ENCODE assay signal across 8 mouse cellular contexts in genomic region chr12:36155141-36155641, GRCm38 (mm10). TPM values are rescaled to one million over a fixed set of nuclear protein-coding genes. Genes with fewer than 3 reads are reported as not detected.
DNase-seq lines count a peak whose midpoint lies in the region; ATAC-seq and TF ChIP-seq lines count a peak whose summit lies in the region.

No protein-coding gene starts in this region.

- no peak for TF ChIP-seq CTCF in small intestine, adult 2 months (IDR thresholded peaks at IDR 0.05; ENCODE audit: extremely low read depth, insufficient read length, insufficient replicate concordance, low read depth, low read length)

- in situ Hi-C loops in ES-E14 (cut with MboI; ENCODE audit: low sequenced_read_pairs in 2 of 2, unreplicated experiment in 2 of 2) = no loop called here

- no peak for ATAC-seq in embryonic facial prominence, embryonic 11.5 days (replicated peaks; ENCODE audit: insufficient number of reproducible peaks, low FRiP score, low TSS enrichment, low read depth)
- ATAC-seq in hindbrain, embryonic 11.5 days (ENCODE audit: low FRiP score) = no peak

- peak overlapping the region; percentile 74 to 98 for H3K4me3 ChIP-seq in ES-E14 (ENCODE audit: insufficient read depth in 1 of 2, low read depth in 1 of 2, low read length in 2 of 2, poor library complexity in 1 of 2, severe bottlenecking in 1 of 2)
- H3K4me3 ChIP-seq in embryonic facial prominence, embryonic 11.5 days (ENCODE audit: low read depth, low read length) = peak overlapping the region; percentile 79
- H3K4me3 ChIP-seq in hindbrain, embryonic 11.5 days (ENCODE audit: low read depth, low read length) = peak overlapping the region; percentile 94
- peak overlapping the region; percentile 44 for H3K4me3 ChIP-seq in small intestine, adult 2 months (ENCODE audit: low read depth, low read length)

- no peak overlapping the region for H3K27ac ChIP-seq in ES-E14 (ENCODE audit: insufficient read depth, low read depth, low read length, poor library complexity, severe bottlenecking)
- no peak overlapping the region for H3K27ac ChIP-seq in embryonic facial prominence, embryonic 11.5 days (replicated peaks; ENCODE audit: low read depth, low read length)
- no peak overlapping the region for H3K27ac ChIP-seq in hindbrain, embryonic 11.5 days (ENCODE audit: low read depth, low read length)
- no peak overlapping the region for H3K27ac ChIP-seq in small intestine, adult 2 months (ENCODE audit: insufficient read depth, low read depth, low read length)

- peaks cover 2% of the 10 kb centered on the region; the same call in 1 of the 2 replicates for H3K36me3 ChIP-seq in ES-E14 (ENCODE audit: control insufficient read depth, insufficient read depth, low read length, poor library complexity, severe bottlenecking)
- no peaks in the 10 kb centered on the region for H3K36me3 ChIP-seq in embryonic facial prominence, embryonic 11.5 days (replicated peaks; ENCODE audit: control insufficient read depth, insufficient read depth, low read depth, low read length)
- H3K36me3 ChIP-seq in hindbrain, embryonic 11.5 days (ENCODE audit: control insufficient read depth, insufficient read depth, low read length) = no peaks in the 10 kb centered on the region
- H3K36me3 ChIP-seq in small intestine, adult 2 months (ENCODE audit: control insufficient read depth, insufficient read depth, low read length) = no peaks in the 10 kb centered on the region

- peaks cover 7 to 10% of the 10 kb centered on the region in 2 experiments for H3K4me1 ChIP-seq in ES-E14 (ENCODE audit: control insufficient read depth in 2 of 2, insufficient read depth in 2 of 2, low read length in 2 of 2, poor library complexity in 1 of 2)
- no peaks in the 10 kb centered on the region for H3K4me1 ChIP-seq in embryonic facial prominence, embryonic 11.5 days (ENCODE audit: control insufficient read depth, insufficient read depth, low read length)
- H3K4me1 ChIP-seq in hindbrain, embryonic 11.5 days (replicated peaks; ENCODE audit: control insufficient read depth, insufficient read depth, low read length) = peaks cover 3% of the 10 kb centered on the region; the same call in 1 of the 2 replicates
- H3K4me1 ChIP-seq in small intestine, adult 2 months (ENCODE audit: control insufficient read depth, insufficient read depth, insufficient read length, low read length) = peaks cover 5% of the 10 kb centered on the region; the same call in 1 of the 2 replicates

- peak overlapping the region; percentile 59; the same call in 1 of the 2 replicates for H3K9ac ChIP-seq in ES-E14 (ENCODE audit: insufficient read depth, low read depth, low read length, poor library complexity, severe bottlenecking)
- H3K9ac ChIP-seq in embryonic facial prominence, embryonic 11.5 days (replicated peaks; ENCODE audit: low read length) = peak overlapping the region; percentile 67
- peak overlapping the region; percentile 94 for H3K9ac ChIP-seq in hindbrain, embryonic 11.5 days (ENCODE audit: low read depth, low read length)

- H3K4me2 ChIP-seq in embryonic facial prominence, embryonic 11.5 days (ENCODE audit: low read depth, low read length) = peak overlapping the region; percentile 74
- H3K4me2 ChIP-seq in hindbrain, embryonic 11.5 days (replicated peaks; ENCODE audit: low read depth, low read length) = peak overlapping the region; percentile 71

- H3K9me3 ChIP-seq in ES-E14 (ENCODE audit: control insufficient read depth, insufficient read depth, low read depth, low read length) = no peaks in the 10 kb centered on the region
- no peaks in the 10 kb centered on the region for H3K9me3 ChIP-seq in embryonic facial prominence, embryonic 11.5 days (replicated peaks; ENCODE audit: control insufficient read depth, low read length)
- no peaks in the 10 kb centered on the region for H3K9me3 ChIP-seq in hindbrain, embryonic 11.5 days (ENCODE audit: control insufficient read depth, low read length)

- peak; percentile 4 for DNase-seq in adrenal gland, adult 2 months
- DNase-seq in adrenal gland, postnatal 4 days (ENCODE audit: low spot score in 2 of 2) = no peak
- no peak for DNase-seq in ES-E14 (ENCODE audit: low read depth, low spot score)
- peak; percentile 36 for DNase-seq in embryonic facial prominence, embryonic 11.5 days (ENCODE audit: low spot score)
- DNase-seq in hindbrain, embryonic 11.5 days (ENCODE audit: low spot score) = peak; percentile 28
- DNase-seq in left cerebral cortex, adult 18-20 months (ENCODE audit: low spot score in 2 of 2) = peak; percentile 38 to 49
- peak; percentile 32 for DNase-seq in lung, postnatal 36 days

- TF ChIP-seq POLR2A in small intestine, adult 2 months (IDR thresholded peaks at IDR 0.05; ENCODE audit: low read depth, low read length) = no peak

- WGBS in embryonic facial prominence, embryonic 11.5 days = 13% methylated on average over 8 of the region's 8 CpGs
- 15% methylated on average over 8 of the region's 8 CpGs for WGBS in hindbrain, embryonic 11.5 days
- 9% methylated on average over 8 of the region's 8 CpGs for WGBS in small intestine, adult 2 months

- no peaks in the 10 kb centered on the region for H3K27me3 ChIP-seq in embryonic facial prominence, embryonic 11.5 days (ENCODE audit: control insufficient read depth, insufficient read depth, low read length)
- no peaks in the 10 kb centered on the region for H3K27me3 ChIP-seq in hindbrain, embryonic 11.5 days (ENCODE audit: control insufficient read depth, insufficient read depth, low read length)
- H3K27me3 ChIP-seq in small intestine, adult 2 months (ENCODE audit: control insufficient read depth, insufficient read depth, low read length) = no peaks in the 10 kb centered on the region

TF ChIP-seq in ES-E14, 5 proteins besides CTCF, POLR2A, EP300 and RAD21:
- TF ChIP-seq MAFK (IDR thresholded peaks at IDR 0.05; ENCODE audit: insufficient read depth, low read depth, low read length) (no peak), CHD2 (IDR thresholded peaks at IDR 0.05; ENCODE audit: low read depth, low read length) (no peak), ZNF384 (IDR thresholded peaks at IDR 0.05; ENCODE audit: low read depth, low read length) (no peak), HCFC1 (IDR thresholded peaks at IDR 0.05; ENCODE audit: borderline replicate concordance, insufficient read depth, low read length) (no peak), ZC3H11A (IDR thresholded peaks at IDR 0.05; ENCODE audit: borderline replicate concordance, low read depth, low read length) (no peak)
TF ChIP-seq in ES-E14: peak in this region for 0.

RNA-seq across cellular contexts. Expression of gene Ankmy2, which starts 1.7 kb away (rescaled TPM):
- total RNA-seq in adrenal gland, adult 2 months (2021) = 10 to 100 TPM; 29.5 to 31.2 TPM
- polyA plus RNA-seq in adrenal gland, adult 2 months (2012; rRNA removed) = 3.0 and 4.0 TPM in 2 replicates
- total RNA-seq in adrenal gland, postnatal 4 days (2021) = 10 to 100 TPM; 44.6 to 45.5 TPM
- 18.2 and 21.2 TPM in 2 replicates for total RNA-seq in ES-E14 (2012; rRNA removed)
- polyA plus RNA-seq in embryonic facial prominence, embryonic 11.5 days (2014; fragmentation: Nextera tagmentation; extraction: Ambion mirVana) = 37.8 and 39.6 TPM in 2 replicates
- polyA plus RNA-seq in hindbrain, embryonic 11.5 days (2014; fragmentation: Nextera tagmentation; extraction: Ambion mirVana) = 32.0 and 34.0 TPM in 2 replicates
- 10 to 100 TPM; 53.3 to 57.0 TPM for total RNA-seq in left cerebral cortex, adult 18-20 months (2021)
- polyA plus RNA-seq in small intestine, adult 2 months (2012; rRNA removed) = 3.4 and 5.5 TPM in 2 replicates

RNA-seq across cellular contexts. Expression of gene Bzw2, which starts 2.7 kb away (rescaled TPM):
- total RNA-seq in adrenal gland, adult 2 months (2021) = 10 to 100 TPM; 21.8 to 22.4 TPM
- polyA plus RNA-seq in adrenal gland, adult 2 months (2012; rRNA removed) = 1.6 and 2.1 TPM in 2 replicates
- 10 to 100 TPM; 51.0 to 61.0 TPM for total RNA-seq in adrenal gland, postnatal 4 days (2021)
- total RNA-seq in ES-E14 (2012; rRNA removed) = 176 and 241 TPM in 2 replicates
- polyA plus RNA-seq in embryonic facial prominence, embryonic 11.5 days (2014; fragmentation: Nextera tagmentation; extraction: Ambion mirVana) = 351 and 387 TPM in 2 replicates
- 325 and 331 TPM in 2 replicates for polyA plus RNA-seq in hindbrain, embryonic 11.5 days (2014; fragmentation: Nextera tagmentation; extraction: Ambion mirVana)
- total RNA-seq in left cerebral cortex, adult 18-20 months (2021) = 10 to 100 TPM; 45.6 to 51.7 TPM
- 2.5 and 4.8 TPM in 2 replicates for polyA plus RNA-seq in small intestine, adult 2 months (2012; rRNA removed)

Comparison
In these comparisons a context has a peak if more than half of its experiments do, and no peak if none do; other contexts are left out.
1. DNase-seq: peak in adrenal gland, adult 2 months (single experiment), embryonic facial prominence, embryonic 11.5 days (single experiment), hindbrain, embryonic 11.5 days (single experiment), left cerebral cortex, adult 18-20 months (2 of 2) and lung, postnatal 36 days (single experiment); none in adrenal gland, postnatal 4 days (0 of 2) and ES-E14 (single experiment).
2. H3K4me3 ChIP-seq: peak in every context shown above with its lines; median percentile 94 in hindbrain, embryonic 11.5 days; 86 in ES-E14; 79 in embryonic facial prominence, embryonic 11.5 days; 44 in small intestine, adult 2 months.
3. Peak in every context shown above with its lines, with median percentiles within 50 percentile points of each other: H3K9ac ChIP-seq.